Mouse (Mus musculus) olfactory bulb, adult 2 months (tissue): Measurements from ENCODE around the gene Ppl.

Experiments
- CTCF ChIP-seq: fragments of 200-500 bp; IDR thresholded peaks from 2 replicates; pipeline ENCODE4 v1.5.1; 2012; ENCODE audit warnings: low read depth, mild to moderate bottlenecking, low read length, moderate library complexity; ENCODE audit not compliant: insufficient read depth
- POLR2A ChIP-seq: fragments of 200-500 bp; IDR thresholded peaks from 2 replicates; pipeline ENCODE4 v1.6.1; 2012; ENCODE audit warnings: mild to moderate bottlenecking, low read depth, low read length, moderate library complexity; ENCODE audit not compliant: insufficient read depth

GRCm38 (mm10) chr16:5150544-5150943 is 18.3 kb upstream of the Ppl start:
- TF ChIP-seq CTCF (no peak), POLR2A (no peak)
